Mouse (Mus musculus): ENCODE measurements at regions not wholly inside any gene's neighbourhood (a gene's known extent, or its start where the extent isn't known, plus 50 kb on each side); places are given as distances from the start of the nearest gene placed in this dataset.

DNA sequence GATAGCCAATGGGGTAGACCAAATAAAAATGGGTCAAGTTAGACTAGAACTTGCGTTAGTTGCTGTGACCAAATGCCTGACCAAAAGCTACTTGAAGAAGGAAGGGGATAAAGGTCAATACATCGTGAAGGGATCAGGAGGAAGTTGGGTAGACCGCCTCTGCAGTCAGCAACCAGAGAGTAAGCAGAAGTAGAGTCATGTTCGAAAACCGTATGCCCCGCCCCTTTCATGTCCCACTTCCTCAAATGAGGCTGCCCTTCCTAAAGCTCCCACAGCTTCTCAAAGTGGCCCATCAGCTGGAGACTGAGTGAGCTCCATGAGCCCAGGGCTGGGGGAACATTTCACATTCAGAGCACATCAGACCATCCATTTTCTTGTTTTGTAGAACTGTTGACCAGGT is 301.2 kb upstream of the Ppp2r3a start:
- TF ChIP-seq ZNF384 (IDR thresholded peaks at IDR 0.05; ENCODE audit: low read depth, low read length) (no peak), BHLHE40 (IDR thresholded peaks at IDR 0.05; ENCODE audit: borderline replicate concordance, low read depth, low read length) (no peak), KAT2A (conservative IDR thresholded peaks at IDR 0.05; ENCODE audit: low read depth, low read length) (no peak), MYC (IDR thresholded peaks at IDR 0.05; ENCODE audit: low read depth, low read length) (no peak), GATA1 (IDR thresholded peaks at IDR 0.05; ENCODE audit: low read depth, low read length) (no peak), SMC3 (IDR thresholded peaks at IDR 0.05; ENCODE audit: low read depth, low read length) (no peak), ETS1 (IDR thresholded peaks at IDR 0.05; ENCODE audit: low read depth, low read length) (no peak), ZMIZ1 (IDR thresholded peaks at IDR 0.05; ENCODE audit: low read depth, low read length) (no peak), USF1 (IDR thresholded peaks at IDR 0.05; ENCODE audit: low read depth, low read length) (no peak), ELF1 (IDR thresholded peaks at IDR 0.05; ENCODE audit: low read depth, low read length) (no peak), EP300 (IDR thresholded peaks at IDR 0.05; ENCODE audit: low read depth in 1 of 2, low read length in 2 of 2) (no peak), UBTF (IDR thresholded peaks at IDR 0.05; ENCODE audit: borderline replicate concordance, insufficient read depth, low read depth, low read length) (no peak)
- no peaks in the 10 kb centered on the region for H3K79me2 ChIP-seq (ENCODE audit: control insufficient read depth, insufficient read depth, low read length, poor library complexity)
- no peaks in the 10 kb centered on the region for H3K27me3 ChIP-seq (ENCODE audit: control insufficient read depth in 1 of 2, insufficient read depth in 2 of 2, low read length in 2 of 2)
- H3K4me1 ChIP-seq (ENCODE audit: control insufficient read depth in 1 of 2, insufficient read depth in 2 of 2, low read length in 2 of 2): no peaks in the 10 kb centered on the region
- H3K9ac ChIP-seq (ENCODE audit: control insufficient read depth, low read depth, low read length, poor library complexity, severe bottlenecking): no peak overlapping the region
- H3K9me3 ChIP-seq (replicated peaks; ENCODE audit: insufficient read depth, low read length): no peaks in the 10 kb centered on the region
- H3K36me3 ChIP-seq (ENCODE audit: control insufficient read depth in 1 of 2, insufficient read depth in 2 of 2, low read length in 2 of 2): no peaks in the 10 kb centered on the region
- peak; percentile 5 for DNase-seq (ENCODE audit: low read depth, low spot score)
- H3K27ac ChIP-seq (ENCODE audit: control insufficient read depth, low read depth, low read length): no peak overlapping the region
- H3K4me3 ChIP-seq (ENCODE audit: control insufficient read depth in 1 of 2, insufficient read depth in 1 of 2, low read depth in 2 of 2, low read length in 2 of 2): no peak overlapping the region

DNA sequence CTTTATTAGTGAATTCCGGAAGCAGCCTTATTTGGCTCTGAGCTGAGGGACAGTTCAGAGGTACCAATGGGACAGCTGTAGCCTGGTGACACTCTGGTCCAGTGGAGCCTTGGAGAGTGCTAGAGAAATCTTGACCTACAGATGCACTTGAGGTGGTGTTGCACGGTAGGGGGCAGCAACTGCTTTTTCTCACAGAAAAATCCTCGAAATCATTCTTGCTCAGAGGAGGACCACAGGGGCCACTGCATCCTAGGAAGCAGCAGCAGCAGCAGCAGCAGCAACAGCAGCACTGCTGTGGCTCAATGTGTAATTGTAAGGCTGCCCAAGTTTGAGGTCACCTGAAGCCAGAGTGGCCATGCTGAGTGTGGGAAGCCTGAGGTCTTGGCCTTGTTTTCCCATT is 299.7 kb upstream of the Ppp2r3a start:
- TF ChIP-seq MAFK (IDR thresholded peaks at IDR 0.05; ENCODE audit: borderline replicate concordance, low read depth, low read length) (no peak), ZC3H11A (IDR thresholded peaks at IDR 0.05; ENCODE audit: low read depth, low read length) (no peak), E2F4 (IDR thresholded peaks at IDR 0.05; ENCODE audit: borderline replicate concordance, low read depth, low read length) (no peak), SIN3A (IDR thresholded peaks at IDR 0.05; ENCODE audit: low read length) (no peak), POLR2AphosphoS2 (IDR thresholded peaks at IDR 0.05; ENCODE audit: low read length) (no peak), SMC3 (IDR thresholded peaks at IDR 0.05; ENCODE audit: low read depth, low read length) (no peak), TAL1 (IDR thresholded peaks at IDR 0.05; ENCODE audit: low read length) (no peak)
- Histone ChIP-seq H3K9me3 (replicated peaks; ENCODE audit: insufficient read depth, low read length) (no peaks in the 10 kb centered on the region), H3K79me2 (ENCODE audit: control insufficient read depth, insufficient read depth, low read length, poor library complexity) (no peaks in the 10 kb centered on the region), H3K4me3 (ENCODE audit: control insufficient read depth in 1 of 2, insufficient read depth in 1 of 2, low read depth in 2 of 2, low read length in 2 of 2) (no peak overlapping the region), H3K27me3 (ENCODE audit: control insufficient read depth in 1 of 2, insufficient read depth in 2 of 2, low read length in 2 of 2) (no peaks in the 10 kb centered on the region), H3K9ac (ENCODE audit: control insufficient read depth, low read depth, low read length, poor library complexity, severe bottlenecking) (no peak overlapping the region), H3K27ac (ENCODE audit: control insufficient read depth, low read depth, low read length) (no peak overlapping the region), H3K4me1 (ENCODE audit: control insufficient read depth in 1 of 2, insufficient read depth in 2 of 2, low read length in 2 of 2) (no peaks in the 10 kb centered on the region), H3K36me3 (ENCODE audit: control insufficient read depth in 1 of 2, insufficient read depth in 2 of 2, low read length in 2 of 2) (no peaks in the 10 kb centered on the region)
- no peak for DNase-seq (ENCODE audit: low read depth, low spot score)

Data from MEL (cell line).